Mouse (Mus musculus): ENCODE results near the gene Pkn2. TPM values are rescaled to one million over a fixed set of nuclear protein-coding genes. Genes with fewer than 3 reads are reported as not detected.

Pkn2 gene
- total and polyA plus RNA-seq, 3 experiments = 33.5 to 38.8 (median 34.7) TPM

DNA sequence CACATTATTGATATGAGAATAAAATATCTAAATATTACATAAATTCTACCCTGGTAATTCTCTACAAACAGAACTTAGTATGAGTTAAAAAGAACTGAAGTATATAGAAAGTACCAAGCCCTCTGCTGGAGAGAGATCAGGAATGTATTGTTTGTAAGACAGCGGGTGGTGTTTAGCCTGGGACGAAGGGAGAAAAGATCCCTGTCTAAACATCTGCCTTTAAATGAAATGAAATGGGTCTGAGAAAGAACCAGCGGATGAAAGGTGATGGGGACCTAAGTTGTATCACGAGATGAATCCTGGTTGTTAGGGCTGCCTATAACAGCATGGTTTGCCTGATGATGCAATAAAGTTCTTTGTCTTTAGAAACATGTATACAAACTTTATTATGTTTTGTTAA, 41.8 kb downstream of the Pkn2 start:
- Histone ChIP-seq H3K27me3 (ENCODE audit: control insufficient read depth in 1 of 2, insufficient read depth in 2 of 2, low read length in 2 of 2) (no peaks in the 10 kb centered on the region), H3K9ac (ENCODE audit: control insufficient read depth, low read depth, low read length, poor library complexity, severe bottlenecking) (no peak overlapping the region), H3K27ac (ENCODE audit: control insufficient read depth, low read depth, low read length) (no peak overlapping the region), H3K36me3 (ENCODE audit: control insufficient read depth in 1 of 2, insufficient read depth in 2 of 2, low read length in 2 of 2) (peaks cover 21% of the 10 kb centered on the region in 2 experiments), H3K4me3 (ENCODE audit: control insufficient read depth in 1 of 2, insufficient read depth in 1 of 2, low read depth in 2 of 2, low read length in 2 of 2) (no peak overlapping the region), H3K4me1 (ENCODE audit: control insufficient read depth in 1 of 2, insufficient read depth in 2 of 2, low read length in 2 of 2) (peaks cover 0 to 6% of the 10 kb centered on the region in 2 experiments; a peak in 3 of 4 replicates), H3K79me2 (ENCODE audit: control insufficient read depth, insufficient read depth, low read length, poor library complexity) (peaks cover 9% of the 10 kb centered on the region), H3K9me3 (replicated peaks; ENCODE audit: insufficient read depth, low read length) (no peaks in the 10 kb centered on the region)
- DNase-seq (ENCODE audit: low read depth, low spot score) = no peak
- no peak for TF ChIP-seq MXI1 (IDR thresholded peaks at IDR 0.05; ENCODE audit: low read depth, low read length)
- TF ChIP-seq GABPA (IDR thresholded peaks at IDR 0.05; ENCODE audit: low read depth, low read length) = no peak
- no peak for TF ChIP-seq TBP (IDR thresholded peaks at IDR 0.05; ENCODE audit: low read depth, low read length)
- no peak for TF ChIP-seq USF1 (IDR thresholded peaks at IDR 0.05; ENCODE audit: low read depth, low read length)
- no peak for TF ChIP-seq MYC (IDR thresholded peaks at IDR 0.05; ENCODE audit: low read depth, low read length)
- no peak for TF ChIP-seq SIN3A (IDR thresholded peaks at IDR 0.05; ENCODE audit: low read length)
- no peak for TF ChIP-seq BHLHE40 (IDR thresholded peaks at IDR 0.05; ENCODE audit: borderline replicate concordance, low read depth, low read length)
- TF ChIP-seq ZMIZ1 (IDR thresholded peaks at IDR 0.05; ENCODE audit: low read depth, low read length) = no peak

- H3K27ac ChIP-seq (ENCODE audit: control insufficient read depth, low read depth, low read length) = no peak overlapping the region
- H3K9me3 ChIP-seq (replicated peaks; ENCODE audit: insufficient read depth, low read length) = no peaks in the 10 kb centered on the region
- H3K4me3 ChIP-seq (ENCODE audit: control insufficient read depth in 1 of 2, insufficient read depth in 1 of 2, low read depth in 2 of 2, low read length in 2 of 2) = no peak overlapping the region
- H3K79me2 ChIP-seq (ENCODE audit: control insufficient read depth, insufficient read depth, low read length, poor library complexity) = peaks cover 8% of the 10 kb centered on the region
- no peak overlapping the region for H3K9ac ChIP-seq (ENCODE audit: control insufficient read depth, low read depth, low read length, poor library complexity, severe bottlenecking)
- H3K36me3 ChIP-seq (ENCODE audit: control insufficient read depth in 1 of 2, insufficient read depth in 2 of 2, low read length in 2 of 2) = peaks cover 16 to 19% of the 10 kb centered on the region in 2 experiments
- H3K4me1 ChIP-seq (ENCODE audit: control insufficient read depth in 1 of 2, insufficient read depth in 2 of 2, low read length in 2 of 2) = peaks cover 2 to 11% of the 10 kb centered on the region in 2 experiments; a peak in 3 of 4 replicates
- H3K27me3 ChIP-seq (ENCODE audit: control insufficient read depth in 1 of 2, insufficient read depth in 2 of 2, low read length in 2 of 2) = no peaks in the 10 kb centered on the region
- DNase-seq (ENCODE audit: low read depth, low spot score) = peak; percentile 48
- TF ChIP-seq ZKSCAN1 (IDR thresholded peaks at IDR 0.05; ENCODE audit: low read depth, low read length) (no peak), RCOR1 (IDR thresholded peaks at IDR 0.05; ENCODE audit: low read depth, low read length) (peak; percentile 68; the same call in 1 of the 2 replicates), MXI1 (IDR thresholded peaks at IDR 0.05; ENCODE audit: low read depth, low read length) (peak; percentile 87), USF2 (IDR thresholded peaks at IDR 0.05; ENCODE audit: borderline replicate concordance in 1 of 2, insufficient read depth in 1 of 2, low read depth in 1 of 2, low read length in 2 of 2) (0 out of 4 replicates have a peak, but pooled peaks of 1 of the 2 experiments have one; percentile 33), MAFK (IDR thresholded peaks at IDR 0.05; ENCODE audit: borderline replicate concordance, low read depth, low read length) (no peak), SIN3A (IDR thresholded peaks at IDR 0.05; ENCODE audit: low read length) (no peak; the same call in 1 of the 2 replicates), USF1 (IDR thresholded peaks at IDR 0.05; ENCODE audit: low read depth, low read length) (peak; percentile 82), MYB (IDR thresholded peaks at IDR 0.05; ENCODE audit: low read depth, low read length) (no peak), CTCF (IDR thresholded peaks at IDR 0.05 in 2 of 3, conservative IDR thresholded peaks at IDR 0.05 in 1 of 3; ENCODE audit: control insufficient read depth in 1 of 3, insufficient read depth in 1 of 3, low read depth in 2 of 3, low read length in 3 of 3, poor library complexity in 1 of 3, severe bottlenecking in 1 of 3) (no peak), JUND (IDR thresholded peaks at IDR 0.05; ENCODE audit: low read depth, low read length) (no peak), ZMIZ1 (IDR thresholded peaks at IDR 0.05; ENCODE audit: low read depth, low read length) (no peak), MAZ (IDR thresholded peaks at IDR 0.05; ENCODE audit: low read depth, low read length) (no peak), TCF12 (IDR thresholded peaks at IDR 0.05; ENCODE audit: low read depth, low read length) (peak; percentile 50), E2F4 (IDR thresholded peaks at IDR 0.05; ENCODE audit: borderline replicate concordance, low read depth, low read length) (no peak), CHD2 (IDR thresholded peaks at IDR 0.05; ENCODE audit: low read length) (no peak), RAD21 (IDR thresholded peaks at IDR 0.05; ENCODE audit: low read depth, low read length) (no peak), EP300 (IDR thresholded peaks at IDR 0.05; ENCODE audit: low read depth in 1 of 2, low read length in 2 of 2) (peak; percentile 66 to 76), ZC3H11A (IDR thresholded peaks at IDR 0.05; ENCODE audit: low read depth, low read length) (no peak), SMC3 (IDR thresholded peaks at IDR 0.05; ENCODE audit: low read depth, low read length) (no peak), HCFC1 (IDR thresholded peaks at IDR 0.05; ENCODE audit: low read depth, low read length) (no peak), GABPA (IDR thresholded peaks at IDR 0.05; ENCODE audit: low read depth, low read length) (no peak), TBP (IDR thresholded peaks at IDR 0.05; ENCODE audit: low read depth, low read length) (no peak), MYC (IDR thresholded peaks at IDR 0.05; ENCODE audit: low read depth, low read length) (peak; percentile 91), BHLHE40 (IDR thresholded peaks at IDR 0.05; ENCODE audit: borderline replicate concordance, low read depth, low read length) (peak; percentile 99), ETS1 (IDR thresholded peaks at IDR 0.05; ENCODE audit: low read depth, low read length) (peak; percentile 66), TAL1 (IDR thresholded peaks at IDR 0.05; ENCODE audit: low read length) (no peak), MEF2A (IDR thresholded peaks at IDR 0.05; ENCODE audit: extremely low read depth, insufficient replicate concordance, low read depth, low read length, poor library complexity, severe bottlenecking) (no peak), NELFE (IDR thresholded peaks at IDR 0.05; ENCODE audit: low read depth, low read length) (no peak), CHD1 (IDR thresholded peaks at IDR 0.05; ENCODE audit: low read depth, low read length) (no peak), POLR2A (IDR thresholded peaks at IDR 0.05; ENCODE audit: control insufficient read depth in 1 of 2, insufficient read depth in 1 of 2, low read depth in 1 of 2, low read length in 2 of 2, poor library complexity in 1 of 2) (no peak)
Observed at GRCm38 (mm10) chr3:142834761-142835160, 47.0 kb downstream of the Pkn2 start.

Measured in MEL (cell line).